Mouse (Mus musculus): ENCODE results near the gene Sdhc.
"Not testable (repeated sequence)": the region's sequence is repeated elsewhere in the genome, so short reads cannot be mapped to it uniquely, and the experiment has no call there.

The Sdhc gene

GRCm38 (mm10) chr1:171168906-171169305, 18.5 kb upstream of the Sdhc start:
- DNase-seq (ENCODE audit: low spot score in 2 of 2), result no peak

GRCm38 (mm10) chr1:171165629-171166345, 15.4 kb upstream of the Sdhc start:
- no peak for DNase-seq (ENCODE audit: low spot score in 2 of 2)

- DNase-seq (ENCODE audit: low spot score in 2 of 2), result no peak
Observed at GRCm38 (mm10) chr1:171164258-171164657, 13.9 kb upstream of the Sdhc start.

DNA sequence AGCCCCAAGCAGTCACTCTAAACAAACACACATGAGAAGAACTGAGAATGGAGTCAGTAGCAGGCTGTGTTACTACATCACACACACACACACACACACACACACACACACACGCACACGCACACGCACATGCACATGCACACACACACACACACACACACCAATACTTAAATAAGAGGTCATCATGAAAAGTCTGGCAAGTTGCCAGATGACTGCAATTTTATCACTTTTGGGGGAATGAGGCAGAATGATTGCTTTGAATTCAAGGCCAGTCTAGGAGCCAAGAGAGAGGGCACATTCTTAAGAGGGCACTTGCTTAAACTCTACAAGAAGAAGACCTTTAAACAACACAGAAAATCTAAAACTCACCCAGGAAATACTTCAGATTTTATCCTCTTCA, 12.1 kb upstream of the Sdhc start:
- no peak for DNase-seq (ENCODE audit: low spot score in 2 of 2)

- DNase-seq (ENCODE audit: low spot score in 2 of 2), result peak; percentile 5 to 44
Observed at GRCm38 (mm10) chr1:171159485-171159975, 9.1 kb upstream of the Sdhc start.

DNA sequence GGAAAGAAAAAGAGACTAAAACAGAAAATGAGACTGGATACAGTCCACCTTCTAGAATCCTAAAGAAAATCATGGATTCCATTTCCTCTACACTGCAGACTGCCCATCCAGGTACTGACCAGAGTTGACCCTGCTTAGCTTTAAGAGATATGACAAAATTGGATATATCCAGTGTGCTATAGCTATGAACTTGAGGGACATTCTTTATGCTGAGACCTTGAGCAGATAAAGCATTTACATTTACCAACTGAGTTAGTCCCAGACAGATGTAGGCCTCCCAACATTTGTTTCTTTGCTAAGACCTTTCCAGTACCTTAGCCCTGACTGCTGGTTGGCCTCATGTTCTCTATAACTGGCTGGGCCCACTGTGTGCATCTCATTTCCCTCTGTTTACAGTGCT, 7.6 kb upstream of the Sdhc start:
- no peak for DNase-seq (ENCODE audit: low spot score in 2 of 2)

- DNase-seq (ENCODE audit: low spot score in 2 of 2), result no peak
Observed at GRCm38 (mm10) chr1:171156644-171157043, 6.2 kb upstream of the Sdhc start.

GRCm38 (mm10) chr1:171151966-171152365, 1.6 kb upstream of the Sdhc start:
- no peak for DNase-seq (ENCODE audit: low spot score in 2 of 2)

DNA sequence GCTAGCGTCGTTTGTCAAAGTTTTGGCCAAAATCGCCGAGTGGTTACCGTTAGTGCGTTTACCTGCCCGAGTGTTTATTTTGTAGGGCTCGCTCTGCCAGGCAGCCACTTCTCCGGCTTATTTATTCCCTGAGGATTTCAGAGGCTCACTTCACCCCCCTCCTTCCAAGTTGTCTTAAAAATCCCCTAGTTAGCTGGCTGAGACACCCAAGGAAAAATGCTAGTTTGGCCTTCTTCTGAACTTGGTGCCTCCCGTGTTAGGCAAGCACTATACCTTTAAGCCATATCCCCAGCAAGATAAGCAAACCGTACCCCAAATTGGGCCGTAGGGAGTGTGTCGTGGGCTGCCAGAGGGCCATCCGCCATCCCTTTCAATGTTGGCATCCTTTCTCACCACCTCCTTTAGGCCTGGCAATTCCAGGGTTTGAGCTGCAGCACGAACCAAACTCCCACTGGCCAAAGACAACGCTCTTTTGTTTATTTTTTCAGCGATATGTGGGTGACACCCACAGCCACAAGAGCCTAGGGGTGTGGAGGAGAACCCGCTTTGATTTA, 512 bp upstream of the Sdhc start:
- no peak for DNase-seq (ENCODE audit: low spot score in 2 of 2)

DNA sequence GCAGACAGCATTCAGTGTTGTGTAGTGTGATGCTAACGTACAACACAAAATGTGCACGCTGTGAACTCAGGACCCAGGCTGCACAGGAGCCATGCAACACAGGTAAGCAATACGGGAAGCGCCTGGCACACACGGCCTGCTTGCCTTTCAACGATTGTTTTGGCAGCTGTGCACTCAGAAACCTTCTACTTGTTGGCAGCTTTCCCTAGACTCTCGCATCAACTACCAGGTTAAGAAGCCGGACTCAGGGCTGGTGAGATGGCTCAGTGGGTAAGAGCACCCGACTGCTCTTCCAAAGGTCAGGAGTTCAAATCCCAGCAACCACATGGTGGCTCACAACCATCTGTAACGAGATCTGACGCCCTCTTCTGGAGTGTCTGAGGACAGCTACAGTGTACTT, 7.4 kb downstream of the Sdhc start:
- DNase-seq (ENCODE audit: low spot score in 2 of 2), result not testable (repeated sequence)

DNA sequence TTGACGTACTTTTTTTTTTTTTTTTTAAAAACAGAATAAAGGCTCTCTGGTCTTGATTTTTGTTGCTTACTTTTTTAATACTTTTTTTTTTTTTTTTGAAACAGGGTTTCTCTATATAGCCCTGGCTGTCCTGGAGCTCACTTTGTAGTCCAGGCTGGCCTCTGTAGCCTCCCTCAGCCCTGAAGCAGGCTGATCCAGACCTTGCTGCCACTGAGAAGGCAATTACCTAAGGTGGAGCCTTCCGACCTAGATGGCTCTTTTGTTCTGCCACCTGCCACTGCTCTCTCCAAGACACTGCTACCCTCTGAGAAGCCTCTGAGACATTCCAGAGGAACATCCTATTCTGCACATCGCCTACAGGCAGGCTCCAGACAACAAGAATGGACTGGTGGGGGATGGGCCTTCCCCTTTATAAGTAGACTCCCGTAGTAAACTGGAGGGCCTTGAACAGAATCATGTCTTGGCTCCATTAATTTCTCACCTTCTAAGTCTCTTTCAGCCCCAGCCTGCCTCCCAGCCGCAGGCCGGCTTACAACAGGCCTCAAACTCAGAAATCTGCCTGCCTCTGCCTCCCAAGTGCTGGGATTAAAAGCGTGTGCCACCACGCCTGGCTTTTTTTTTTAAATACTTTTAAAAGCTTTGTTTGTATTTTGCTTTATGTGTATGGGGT, 12.8 kb downstream of the Sdhc start:
- not testable (repeated sequence) for DNase-seq (ENCODE audit: low spot score in 2 of 2)

DNA sequence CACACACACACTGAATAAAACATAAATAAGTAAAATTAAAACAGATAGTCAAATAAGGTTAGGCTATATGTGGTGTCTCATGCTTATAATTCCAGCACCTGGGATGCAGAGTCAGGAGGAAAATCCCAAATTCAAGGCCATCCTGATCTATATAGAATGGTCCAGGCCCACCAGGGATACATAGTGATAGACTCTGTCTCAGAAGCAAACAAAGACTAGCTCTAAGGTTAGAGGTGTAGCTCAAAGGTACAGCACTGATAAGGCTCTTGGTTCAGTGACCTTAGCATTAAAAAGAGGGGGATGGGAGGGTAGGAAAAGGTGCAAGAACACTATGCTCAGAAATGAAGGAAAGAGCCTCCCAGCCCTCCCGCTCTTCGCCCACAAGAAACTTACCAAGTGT, 14.8 kb downstream of the Sdhc start:
- no peak for DNase-seq (ENCODE audit: low spot score in 2 of 2)

DNA sequence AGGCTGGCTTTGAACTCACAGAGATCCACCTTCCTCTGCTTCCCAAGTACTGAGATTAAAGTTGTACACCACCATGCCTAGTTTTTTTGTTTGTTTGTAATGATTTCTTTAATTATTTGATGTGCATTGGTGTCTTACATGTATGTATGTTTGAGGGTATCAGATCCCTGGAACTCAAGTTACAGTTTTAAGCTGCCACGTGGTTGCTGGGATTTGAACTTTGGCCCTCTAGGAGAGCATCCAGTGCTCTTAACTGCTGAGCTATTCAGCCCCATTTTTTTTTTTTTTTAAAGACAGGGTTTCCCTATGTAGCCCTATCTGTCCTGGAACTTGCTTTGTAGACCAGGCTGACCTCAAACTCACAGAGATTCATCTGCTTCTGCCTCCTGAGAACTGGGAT, 19.4 kb downstream of the Sdhc start:
- no peak for DNase-seq (ENCODE audit: low spot score in 2 of 2)

GRCm38 (mm10) chr1:171129251-171129650, 21.2 kb downstream of the Sdhc start:
- no peak for DNase-seq (ENCODE audit: low spot score in 2 of 2)

- no peak for DNase-seq (ENCODE audit: low spot score in 2 of 2)
Observed at GRCm38 (mm10) chr1:171124398-171124797, 26.0 kb downstream of the Sdhc start.

DNA sequence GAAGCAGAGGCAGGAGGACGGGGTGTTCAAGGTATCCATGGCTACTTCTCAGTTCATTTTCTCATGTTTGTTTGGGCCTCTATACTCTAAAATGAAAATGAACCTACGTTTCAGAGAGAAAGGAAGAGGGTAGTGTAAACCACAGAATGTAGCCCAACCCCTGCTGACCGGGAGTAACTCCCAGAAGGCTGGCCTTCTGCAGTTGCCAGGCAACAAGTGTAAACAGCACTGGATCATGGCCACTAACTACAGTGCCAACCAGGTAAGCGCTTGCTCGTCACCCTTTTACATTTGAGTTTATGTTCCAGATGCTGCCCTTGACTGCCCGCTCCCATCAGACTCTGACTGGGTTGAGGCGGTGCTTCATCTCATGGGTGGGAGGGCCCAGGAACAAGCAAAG, 27.5 kb downstream of the Sdhc start:
- DNase-seq (ENCODE audit: low spot score in 2 of 2), result peak; percentile 22 to 41

- DNase-seq (ENCODE audit: low spot score in 2 of 2), result no peak
Observed at GRCm38 (mm10) chr1:171121839-171122238, 28.6 kb downstream of the Sdhc start.

DNA sequence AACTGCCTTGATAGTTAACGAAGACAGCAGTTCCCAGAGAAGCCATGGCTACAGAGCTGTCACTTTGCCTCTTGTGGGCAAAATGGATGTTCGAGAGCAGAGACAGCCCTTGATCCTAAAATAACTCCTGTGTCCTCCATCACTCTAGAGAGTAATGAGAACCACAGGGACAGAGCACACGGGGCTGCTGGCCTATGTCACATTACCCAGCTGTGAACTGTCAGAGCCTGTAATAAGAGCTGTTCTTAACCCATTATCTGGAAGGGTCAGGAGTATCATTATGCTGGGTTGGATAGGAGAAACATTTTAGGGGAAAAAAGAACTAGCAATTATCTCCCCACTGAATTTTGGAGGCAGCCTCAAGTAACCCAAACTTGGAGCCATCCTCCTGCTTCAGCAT, 29.5 kb downstream of the Sdhc start:
- no peak for DNase-seq (ENCODE audit: low spot score in 2 of 2)

DNA sequence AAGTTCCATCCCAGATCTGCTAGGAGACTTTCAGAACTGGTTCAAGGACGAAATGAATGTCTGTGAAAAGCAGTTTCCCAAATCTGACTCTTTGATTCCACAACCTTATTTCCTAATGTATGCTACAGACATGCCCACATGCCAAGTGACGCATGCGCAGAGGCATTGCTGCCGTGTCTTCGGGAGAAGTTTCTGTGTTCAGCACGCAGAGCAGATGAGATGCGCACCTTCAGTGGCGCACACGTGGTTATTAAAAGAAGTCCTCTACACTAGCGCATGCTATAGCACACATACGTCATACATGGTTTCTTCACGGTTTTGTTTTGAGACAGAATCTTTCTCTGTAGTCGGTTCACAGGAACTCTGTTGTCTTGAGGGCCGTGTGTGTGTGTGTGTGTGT, 31.0 kb downstream of the Sdhc start:
- DNase-seq (ENCODE audit: low spot score in 2 of 2), result no peak

DNA sequence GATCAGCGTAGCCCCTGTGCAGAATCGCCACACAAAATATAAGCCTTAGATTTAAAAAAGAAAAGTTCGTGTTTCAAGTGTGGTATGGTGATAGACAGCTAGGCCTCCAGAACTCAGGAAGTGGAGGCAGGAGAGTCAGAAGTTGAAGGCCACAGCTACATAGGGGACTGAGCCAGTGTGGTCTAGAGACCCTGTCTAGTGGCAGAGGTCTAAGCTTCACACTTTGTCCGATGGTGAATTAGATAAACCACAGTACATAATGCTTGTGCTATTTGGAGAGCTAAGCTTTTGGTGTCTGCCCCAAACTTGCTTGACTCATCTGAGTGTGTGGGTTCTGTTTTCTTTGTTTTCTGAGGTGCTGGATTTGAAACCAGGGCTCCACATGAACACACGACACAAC, 31.4 kb downstream of the Sdhc start:
- DNase-seq (ENCODE audit: low spot score in 2 of 2), result no peak

DNA sequence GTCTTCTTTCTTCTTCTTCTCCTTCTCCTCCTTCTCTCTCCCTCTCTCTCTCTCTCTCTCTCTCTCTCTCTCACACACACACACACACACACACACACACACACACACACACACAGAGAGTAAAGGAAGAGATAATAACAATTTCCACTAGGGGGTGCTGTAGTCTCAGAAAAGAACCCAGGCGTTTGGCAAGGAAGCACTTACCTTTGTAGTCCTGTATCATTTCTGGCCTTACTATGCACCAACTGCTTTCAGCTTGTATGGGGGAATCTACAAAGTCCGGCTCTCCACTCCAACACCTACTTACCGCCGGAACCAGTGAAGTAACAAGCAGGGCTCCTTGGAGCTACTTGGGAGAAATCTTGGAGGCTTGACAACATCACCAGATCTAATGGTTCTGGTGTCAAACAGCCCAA, 32.1 kb downstream of the Sdhc start:
- peak; percentile 24 to 36 for DNase-seq (ENCODE audit: low spot score in 2 of 2)

DNA sequence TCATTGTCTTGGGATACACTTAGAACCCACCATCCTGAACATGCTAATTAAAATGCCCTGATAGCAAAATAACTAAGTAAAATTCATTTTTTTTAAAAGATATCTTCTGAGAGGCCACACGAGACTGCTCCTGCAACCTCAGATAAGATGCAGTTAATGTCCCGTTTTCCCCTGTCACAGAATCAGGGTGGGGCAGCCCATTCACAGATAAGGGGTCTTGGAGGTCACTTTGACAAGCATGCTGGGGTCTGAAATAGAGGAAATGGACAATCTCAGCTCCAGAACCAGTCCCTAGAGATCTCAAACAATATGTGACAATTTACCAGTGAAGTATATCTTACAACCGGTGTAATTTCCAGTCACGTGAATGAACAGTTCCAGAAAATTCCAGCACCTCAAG, 34.1 kb downstream of the Sdhc start:
- DNase-seq (ENCODE audit: low spot score in 2 of 2), result no peak

DNA sequence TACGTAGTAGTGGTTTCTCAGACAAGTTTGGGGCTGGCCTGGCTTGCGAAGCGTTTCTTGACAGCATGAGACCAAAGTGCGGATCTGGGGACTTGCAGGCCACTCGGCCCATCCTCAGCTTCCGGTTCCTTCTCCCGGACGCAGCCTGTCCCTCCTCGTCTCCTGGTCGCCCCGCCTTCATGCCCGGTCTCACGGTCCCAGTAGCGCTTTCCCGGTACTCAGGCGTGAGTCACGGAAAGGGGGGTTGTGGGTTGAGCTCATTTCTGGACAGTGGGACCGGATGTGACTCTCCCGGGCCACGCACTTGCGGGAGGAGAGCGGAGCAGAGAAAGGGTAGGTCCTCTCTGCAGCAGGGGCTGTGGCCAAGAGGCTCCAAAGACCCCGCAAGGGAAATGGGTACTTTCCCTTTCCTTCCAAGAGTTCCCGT, 36.5 kb downstream of the Sdhc start, which contains the start of gene Cfap126:
Gene Cfap126 (plus strand): TSS at position 46 of the 427 bp plus-strand sequence.
- DNase-seq (ENCODE audit: low spot score in 2 of 2), result peak; percentile 81 to 90
